Mouse (Mus musculus): ENCODE results near the gene Plcl1.

Gene Plcl1

DNA sequence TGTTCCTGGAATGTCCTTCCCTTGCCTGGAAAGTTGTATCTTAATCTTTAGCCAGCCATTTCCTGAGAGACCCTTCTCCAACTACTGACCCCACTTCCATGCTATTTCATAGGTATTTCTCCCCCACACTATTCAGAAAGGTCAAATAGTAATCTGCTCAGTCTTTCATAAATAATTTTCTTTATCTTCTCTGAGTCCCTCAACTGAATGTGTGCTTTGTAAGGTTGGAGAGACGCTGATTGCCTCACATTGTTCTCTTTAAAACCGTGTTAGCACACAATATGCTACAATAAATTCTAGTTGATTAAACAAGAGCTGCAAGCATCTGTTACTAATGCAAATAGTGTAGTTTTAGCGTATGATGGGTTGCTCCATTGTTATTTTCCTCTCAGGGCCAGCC, 300.0 kb downstream of the Plcl1 start:
- no peak for DNase-seq

DNA sequence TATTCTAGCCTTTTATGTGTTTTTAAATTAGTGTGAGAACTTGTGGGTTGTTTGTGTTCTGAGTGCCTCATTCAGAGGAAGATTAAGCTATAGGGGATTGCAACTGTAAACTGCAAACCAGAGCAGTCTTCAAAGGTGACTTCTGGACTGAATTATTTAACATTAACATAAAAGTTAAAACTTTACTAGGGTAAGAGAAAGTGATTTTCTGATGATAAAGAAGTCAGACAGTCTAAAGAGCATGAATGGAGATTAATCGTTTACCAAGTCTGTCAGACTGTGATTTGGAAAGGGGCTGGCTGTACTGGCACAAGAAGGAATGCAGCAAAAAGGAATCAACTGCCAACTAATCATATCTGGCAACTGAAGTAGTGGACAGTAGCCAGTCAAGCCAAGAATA, 301.2 kb downstream of the Plcl1 start:
- DNase-seq = peak; percentile 51 to 82

DNA sequence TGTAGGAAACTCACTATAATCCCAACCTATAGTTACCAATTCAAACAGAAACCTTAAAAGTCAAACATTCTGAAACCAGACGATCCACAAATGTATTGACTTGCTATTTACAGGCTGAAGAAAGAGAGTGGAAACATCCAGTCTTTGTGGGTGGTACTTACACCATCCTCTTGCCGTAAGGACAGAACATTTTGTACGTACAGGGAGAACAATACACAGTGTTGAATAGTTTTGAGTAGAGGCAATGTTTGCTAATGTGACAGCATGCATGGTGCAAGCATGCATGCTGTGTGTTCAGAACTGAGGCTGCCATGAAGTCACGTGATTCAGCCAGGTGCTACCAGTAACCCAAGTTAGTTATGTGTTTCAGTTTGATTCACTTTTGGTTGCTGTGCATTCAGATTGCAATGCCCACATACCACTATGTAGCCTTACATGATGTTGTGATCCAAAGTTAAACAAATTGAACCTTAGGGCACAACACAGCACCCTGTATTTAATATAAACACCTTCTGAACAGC, 311.6 kb downstream of the Plcl1 start:
- no peak for DNase-seq

- DNase-seq = no peak
Measured at GRCm38 (mm10) chr1:55725428-55725827, 319.7 kb downstream of the Plcl1 start.

GRCm38 (mm10) chr1:55729332-55729731, 323.6 kb downstream of the Plcl1 start:
- DNase-seq = no peak

GRCm38 (mm10) chr1:55732951-55733350, 327.2 kb downstream of the Plcl1 start:
- peak; percentile 36 to 71 for DNase-seq

- peak; percentile 89 to 94 for DNase-seq
Measured at GRCm38 (mm10) chr1:55736054-55736740, 330.5 kb downstream of the Plcl1 start.

DNA sequence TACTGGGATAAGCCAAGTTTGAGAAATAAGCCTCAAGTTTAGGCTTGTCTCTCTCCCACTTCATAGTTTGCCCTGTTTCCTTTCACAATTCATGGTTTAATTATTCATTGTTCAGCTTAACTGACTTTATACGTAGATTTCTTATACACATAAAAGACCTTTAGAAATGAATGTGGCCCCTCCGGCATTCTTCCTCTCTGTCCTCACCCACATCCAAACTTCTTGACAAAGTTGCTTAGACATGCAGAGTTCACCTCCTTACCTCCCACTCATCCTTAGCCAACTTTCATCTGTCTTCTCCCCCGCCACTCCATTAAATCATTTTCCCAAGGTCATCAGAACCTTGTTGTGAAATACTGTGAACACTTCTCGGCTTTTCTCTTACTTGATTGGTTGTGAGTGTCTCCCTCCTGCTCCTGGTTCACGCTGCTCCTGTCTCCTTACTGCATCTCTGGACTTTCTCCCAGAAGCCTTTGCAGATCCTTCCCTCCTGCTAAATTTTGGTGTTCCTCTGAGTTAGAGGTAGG, 331.1 kb downstream of the Plcl1 start:
- DNase-seq = no peak

- DNase-seq = peak; percentile 45 to 49
Measured at GRCm38 (mm10) chr1:55738746-55739365, 333.1 kb downstream of the Plcl1 start.

DNA sequence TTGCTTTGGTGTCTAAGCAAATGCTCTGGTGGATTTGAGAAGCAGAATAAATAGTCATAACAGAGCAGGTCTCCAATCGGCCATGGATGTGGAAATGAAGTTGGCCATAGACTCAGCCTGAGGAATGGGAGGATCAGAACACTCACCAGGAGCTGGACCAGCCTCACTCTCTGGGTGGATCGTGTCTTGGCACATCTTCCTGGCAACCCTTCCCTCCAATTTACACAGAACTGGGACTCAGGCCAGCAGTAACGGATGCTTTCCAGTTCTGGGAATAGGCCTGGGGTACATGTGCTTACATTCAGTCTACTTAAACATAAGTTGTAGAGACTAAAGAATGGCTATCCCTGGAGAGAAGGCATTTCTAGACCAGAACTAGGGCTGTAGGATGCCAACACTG, 336.2 kb downstream of the Plcl1 start:
- DNase-seq = no peak

DNA sequence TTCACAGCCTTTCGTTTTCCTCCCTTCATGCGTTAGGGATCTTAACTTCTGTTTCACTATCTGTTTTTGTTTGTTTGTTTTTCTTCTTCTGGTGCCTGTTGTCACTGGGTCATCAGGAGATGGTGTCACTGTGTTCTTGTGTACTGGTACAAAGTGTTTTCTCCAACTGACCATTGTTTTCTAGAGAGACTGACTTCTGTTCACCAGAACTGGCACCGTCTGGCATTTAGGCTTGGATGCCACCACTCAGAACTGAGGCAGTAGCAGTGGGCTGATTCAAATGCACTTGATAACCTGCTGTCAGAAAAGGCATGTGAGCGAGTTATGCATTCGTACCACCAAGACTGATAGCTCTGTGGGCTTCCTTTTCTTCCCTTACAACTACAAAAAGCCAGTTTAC, 342.8 kb downstream of the Plcl1 start:
- no peak for DNase-seq

GRCm38 (mm10) chr1:55749770-55750169, 344.0 kb downstream of the Plcl1 start:
- no peak for DNase-seq

DNA sequence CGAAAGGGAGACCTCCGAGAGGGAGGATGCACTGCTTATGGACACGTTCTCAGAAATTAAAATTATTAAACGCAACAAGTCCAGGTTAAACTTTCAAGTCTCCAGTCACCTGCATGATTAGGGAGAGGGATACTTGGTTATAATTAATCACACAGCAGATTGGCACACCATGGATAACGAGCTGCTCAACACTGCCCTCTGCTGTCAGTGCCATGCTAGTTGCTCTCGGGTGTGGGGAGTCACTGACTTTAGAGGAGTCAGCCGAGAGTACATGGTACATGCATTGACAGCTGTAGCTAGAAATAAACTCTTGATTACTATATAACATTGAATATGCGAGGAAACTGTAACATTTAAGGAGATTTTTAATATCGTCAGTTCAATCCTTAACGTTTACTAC, 350.0 kb downstream of the Plcl1 start:
- DNase-seq = peak; percentile 52 to 84

- no peak for DNase-seq
Measured at GRCm38 (mm10) chr1:55762284-55762683, 356.6 kb downstream of the Plcl1 start.

- no peak for DNase-seq
Measured at GRCm38 (mm10) chr1:55763171-55763570, 357.4 kb downstream of the Plcl1 start.

- DNase-seq = no peak
Measured at GRCm38 (mm10) chr1:55766743-55767142, 361.0 kb downstream of the Plcl1 start.

- no peak for DNase-seq
Measured at GRCm38 (mm10) chr1:55770072-55770785, 364.5 kb downstream of the Plcl1 start.

- no peak for DNase-seq
Measured at GRCm38 (mm10) chr1:55792817-55793216, 387.1 kb downstream of the Plcl1 start.

Measured in kidney, postnatal 36 days (tissue).